Mouse (Mus musculus) cerebellum, postnatal 10 days (tissue): ENCODE data around the gene Raet1e.
"Not testable (repeated sequence)": the region's sequence is repeated elsewhere in the genome, so short reads cannot be mapped to it uniquely, and the experiment has no call there.

Source experiments
- DNase-seq, 2 experiments: peaks; one replicate each; pipeline ENCODE4 v3.0.0; 2021; ENCODE audit warnings: mixed read lengths in 2 of 2

Gene Raet1e

GRCm38 (mm10) chr10:22362466-22362865, 204.1 kb downstream of the Raet1e start:
- DNase-seq, result not testable (repeated sequence)

GRCm38 (mm10) chr10:22364915-22365314, 206.5 kb downstream of the Raet1e start:
- not testable (repeated sequence) for DNase-seq

- DNase-seq, result not testable (repeated sequence)
These were observed 222.9 kb downstream of the Raet1e start for GRCm38 (mm10) chr10:22381226-22381625.

- not testable (repeated sequence) for DNase-seq
These were observed 231.8 kb downstream of the Raet1e start for GRCm38 (mm10) chr10:22390146-22390545.

DNA sequence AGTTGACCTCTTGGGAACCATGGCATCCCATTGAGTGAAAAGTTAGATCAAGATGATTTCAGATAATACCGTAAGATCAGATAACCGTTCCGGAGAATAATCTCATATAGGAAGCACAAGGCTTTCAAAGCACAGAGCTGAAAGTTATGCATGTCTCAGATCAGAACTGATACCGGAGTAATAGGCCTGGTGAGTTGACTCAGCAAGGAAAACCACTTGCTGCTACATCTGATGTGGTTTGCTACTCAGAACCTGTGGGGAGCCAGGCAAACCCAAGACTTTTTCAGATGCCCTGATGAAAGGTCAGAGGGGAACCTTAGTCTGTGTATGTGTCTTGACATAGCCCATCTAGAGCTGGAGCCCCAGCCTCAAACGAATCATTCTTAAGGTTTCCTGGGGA, 233.2 kb downstream of the Raet1e start:
- DNase-seq, result not testable (repeated sequence)

- not testable (repeated sequence) for DNase-seq
These were observed 234.9 kb downstream of the Raet1e start for GRCm38 (mm10) chr10:22393028-22393824.

DNA sequence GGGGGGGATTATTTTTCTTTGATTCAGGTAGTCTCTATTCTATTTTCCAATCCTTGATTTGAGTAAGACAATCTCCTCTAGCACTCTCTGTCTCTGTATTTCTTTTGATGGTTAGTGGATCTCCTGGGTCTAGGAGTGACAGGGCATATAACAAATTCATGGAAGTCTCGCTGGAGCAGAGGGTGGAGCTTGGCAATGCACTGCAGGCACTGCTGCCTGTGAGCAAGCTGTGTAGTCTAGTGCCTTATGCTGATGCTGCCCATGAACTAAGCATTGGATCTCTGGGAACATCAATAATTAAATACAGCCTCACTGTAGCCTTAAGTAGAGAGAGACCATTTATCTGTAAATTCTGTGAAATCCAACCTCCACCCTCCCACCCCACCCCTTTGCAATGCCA, 238.3 kb downstream of the Raet1e start:
- peak in 1 of 2 experiments; percentile 4 for DNase-seq

DNA sequence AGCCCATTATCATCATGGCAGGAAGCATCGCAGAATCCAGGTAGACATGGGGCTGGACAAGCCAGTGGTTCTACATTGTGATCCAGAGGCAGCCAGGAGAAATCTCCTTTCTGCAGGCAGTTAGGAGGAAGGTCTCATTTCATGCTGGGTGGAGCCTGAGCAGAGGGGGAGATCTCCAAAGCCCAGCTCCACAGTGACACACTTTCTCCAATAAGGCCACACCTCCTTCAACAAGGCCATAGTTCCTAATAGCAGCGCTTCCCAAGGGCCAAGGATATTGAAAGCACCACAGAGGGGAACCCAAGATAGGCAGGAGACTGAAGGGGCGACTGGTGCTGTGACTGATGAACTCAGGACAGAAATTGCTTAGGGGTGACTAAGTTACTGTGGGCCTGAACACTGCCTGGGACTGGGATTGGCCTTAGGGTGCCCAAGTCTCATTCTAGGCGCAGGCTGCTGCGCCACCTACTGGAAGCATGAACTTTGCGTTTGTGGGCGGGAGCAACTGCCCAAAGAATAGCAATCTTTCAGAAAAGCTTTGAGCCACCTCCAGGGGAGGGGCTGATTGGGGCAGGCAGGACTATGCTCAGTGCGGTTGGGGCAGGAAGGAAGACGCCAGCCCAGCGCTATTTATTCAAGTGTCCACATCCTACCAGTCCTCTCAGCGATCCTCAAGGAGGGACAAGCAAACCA, 244.0 kb downstream of the Raet1e start:
- peak; percentile 57 to 67 for DNase-seq

DNA sequence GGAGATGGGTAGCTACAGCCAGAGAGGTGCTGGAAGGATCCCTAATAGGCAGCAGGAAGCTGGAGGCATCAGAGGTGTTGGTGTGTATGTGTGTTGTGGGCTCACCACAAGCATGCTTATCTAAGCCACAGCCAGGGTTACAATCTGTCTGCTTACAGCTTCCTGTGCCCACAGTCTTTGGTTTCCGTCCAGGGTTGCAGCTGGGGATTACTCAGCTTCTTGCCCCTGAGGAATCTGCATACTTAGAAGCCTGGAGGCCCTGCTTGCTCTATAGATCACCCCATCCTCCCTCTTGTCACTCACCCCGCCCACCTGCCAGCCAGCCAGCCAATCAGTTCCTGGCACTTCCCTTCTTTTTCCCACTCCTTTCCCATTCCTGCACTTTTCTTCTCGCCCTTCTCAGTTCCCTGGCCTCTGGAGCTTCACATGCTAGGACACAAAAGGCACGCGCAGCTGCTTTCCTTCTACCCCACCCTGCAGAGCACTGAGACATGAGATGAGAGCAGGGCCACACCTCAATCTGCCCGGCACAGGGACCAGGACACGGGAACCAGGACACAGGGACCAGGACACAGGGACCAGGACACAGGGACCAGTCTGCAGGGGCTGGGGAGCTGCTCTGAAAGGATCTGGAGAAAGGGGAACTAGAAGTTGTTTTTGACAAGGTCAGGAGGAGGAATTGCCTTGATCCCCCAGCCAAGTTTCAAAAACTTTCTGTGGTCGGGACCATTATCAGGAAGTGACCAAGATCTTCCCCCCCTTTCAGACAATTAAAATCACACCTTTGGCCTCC, 255.5 kb downstream of the Raet1e start:
- peak; percentile 19 to 36 for DNase-seq
